Mouse (Mus musculus) right cerebral cortex, postnatal 25 days (tissue): ENCODE measurements around the gene Fam228a.
"Not testable (repeated sequence)": the region's sequence is repeated elsewhere in the genome, so short reads cannot be mapped to it uniquely, and the experiment has no call there.

Experiments
- DNase-seq: peaks from one replicate; pipeline ENCODE4 v3.0.0; 2022

Gene Fam228a

DNA sequence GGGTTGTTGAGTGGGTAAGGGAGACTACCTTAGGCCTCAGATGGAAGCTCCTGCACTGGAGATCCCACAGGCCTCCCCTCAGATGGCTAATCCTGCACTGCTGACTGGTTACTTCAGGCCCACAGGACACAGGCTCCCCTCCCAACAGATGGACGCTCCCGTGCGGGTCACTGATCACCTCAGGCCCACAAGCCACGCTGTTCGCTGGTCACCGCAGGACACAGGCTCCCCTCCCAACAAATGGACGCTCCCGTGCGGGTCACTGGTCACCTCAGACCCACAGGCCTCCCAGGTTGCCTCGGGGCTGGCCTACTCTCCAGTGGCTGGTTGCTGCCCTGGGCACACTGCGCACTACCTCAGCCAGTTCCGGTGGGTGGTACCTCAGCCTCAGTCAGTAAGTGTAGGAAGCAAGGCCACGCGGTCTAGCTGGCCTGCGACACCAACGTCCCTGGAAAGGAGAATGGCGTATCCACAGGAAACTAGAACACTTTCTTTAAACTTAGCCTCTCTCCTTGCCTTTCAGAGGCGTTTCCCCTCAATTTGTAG, at the start of gene Fam228a:
Fam228a (minus strand) TSS at position 400 of the 546 bp plus-strand sequence.
- no peak for DNase-seq

DNA sequence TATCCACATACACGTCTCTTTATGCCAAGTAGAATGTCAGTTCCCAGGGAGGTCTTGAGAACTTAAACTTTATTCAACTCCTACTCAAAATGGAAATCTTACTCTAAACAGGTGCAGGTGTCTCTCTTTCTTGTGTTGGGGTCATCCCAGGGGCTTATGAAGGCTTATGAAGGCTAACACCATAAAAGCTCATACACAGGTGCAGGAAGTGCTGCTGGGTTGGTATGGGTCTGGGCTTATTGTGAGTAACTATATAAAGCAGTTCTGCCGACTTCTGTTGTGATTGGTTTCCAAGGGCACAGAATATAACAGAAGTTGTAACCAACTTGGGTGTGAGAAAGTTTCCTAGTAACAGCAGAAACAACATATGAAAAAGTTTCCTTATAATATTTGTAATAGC, 46.2 kb upstream of the Fam228a start:
- DNase-seq = no peak

DNA sequence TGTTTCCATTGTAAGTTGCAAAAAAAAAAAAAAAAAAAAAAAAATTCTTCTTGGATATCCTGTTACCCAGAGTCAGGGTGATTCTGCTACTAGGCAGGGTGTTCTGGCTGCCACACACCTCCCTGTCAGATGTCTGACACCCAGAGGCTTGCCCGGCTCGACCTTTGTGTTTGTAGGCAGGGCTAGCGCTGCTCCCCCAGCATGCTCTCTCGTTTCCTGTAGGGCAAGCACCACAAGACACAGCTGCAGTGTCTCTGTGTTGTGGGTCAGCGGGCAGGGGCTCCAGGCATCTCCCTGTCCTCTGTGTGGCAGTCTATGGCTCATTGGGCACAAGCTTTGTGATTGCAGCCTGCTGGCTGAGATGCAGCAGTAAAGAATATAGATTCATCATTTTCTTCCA, 45.4 kb upstream of the Fam228a start:
- no peak for DNase-seq

DNA sequence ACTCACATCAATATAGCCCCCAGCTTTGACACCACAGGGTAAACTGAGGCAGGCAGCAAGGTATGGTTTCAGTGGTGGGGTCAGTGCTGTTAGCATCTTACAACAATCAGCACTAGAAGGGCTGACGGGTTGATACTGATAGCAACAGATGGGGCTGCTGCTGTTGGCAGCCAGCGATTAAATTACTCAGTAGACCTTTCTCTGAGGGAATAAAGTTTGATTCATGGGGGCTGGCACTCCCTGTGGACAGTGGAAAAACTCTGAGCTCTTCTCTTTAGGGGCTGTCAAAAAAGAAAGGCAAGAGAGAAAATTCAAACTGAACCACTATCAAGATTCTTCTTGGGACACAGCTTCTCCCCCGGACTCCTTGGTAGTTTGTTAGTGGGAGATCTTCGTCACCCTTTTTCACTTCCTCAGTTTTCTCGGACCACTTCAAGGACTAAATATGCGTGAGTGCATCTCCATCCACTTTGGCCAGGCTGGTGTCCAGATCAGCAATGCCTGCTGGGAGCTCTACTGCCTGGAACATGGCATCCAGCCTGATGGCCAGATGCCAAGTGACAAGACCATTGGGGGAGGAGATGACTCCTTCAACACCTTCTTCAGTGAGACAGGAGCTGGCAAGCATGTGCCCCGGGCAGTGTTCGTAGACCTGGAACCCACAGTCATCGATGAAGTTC, 43.6 kb upstream of the Fam228a start:
- not testable (repeated sequence) for DNase-seq

DNA sequence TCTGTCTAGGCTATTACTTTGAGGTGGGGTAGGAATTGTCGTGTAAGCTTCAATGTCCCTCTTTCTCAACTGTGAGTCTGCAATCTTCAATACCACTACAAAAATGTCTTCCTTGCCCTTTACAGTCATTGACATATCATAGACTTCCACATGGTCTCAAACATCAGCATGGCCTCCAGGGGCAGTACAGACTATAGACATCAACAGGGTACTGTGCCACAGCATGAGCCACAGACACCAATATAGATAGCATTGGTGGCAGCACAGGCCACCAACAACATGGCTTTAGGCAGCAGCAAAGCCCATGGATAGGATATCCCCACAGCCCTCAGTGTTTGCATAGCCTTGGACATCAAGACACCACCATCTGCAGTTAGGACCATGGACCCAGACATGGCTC, 43.0 kb upstream of the Fam228a start:
- no peak for DNase-seq

DNA sequence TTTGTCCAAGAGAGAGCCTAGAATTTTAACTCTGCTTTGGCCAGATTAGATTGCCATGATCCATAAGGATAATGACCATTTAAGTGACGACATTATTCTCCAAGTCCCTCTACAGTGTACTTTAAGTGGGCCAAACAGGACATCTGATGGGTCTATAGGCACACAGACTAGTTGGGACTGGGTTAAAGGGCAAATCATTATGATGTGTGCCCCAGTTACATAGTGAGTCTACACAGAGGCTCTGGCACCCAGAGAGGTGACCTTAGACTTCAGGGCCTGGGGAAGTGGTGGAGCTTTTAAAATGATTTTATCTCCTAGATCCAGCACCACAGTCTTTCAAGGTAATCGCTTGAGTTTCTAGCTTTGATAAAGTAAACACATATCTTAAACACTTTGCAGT, 42.0 kb upstream of the Fam228a start:
- DNase-seq = no peak

DNA sequence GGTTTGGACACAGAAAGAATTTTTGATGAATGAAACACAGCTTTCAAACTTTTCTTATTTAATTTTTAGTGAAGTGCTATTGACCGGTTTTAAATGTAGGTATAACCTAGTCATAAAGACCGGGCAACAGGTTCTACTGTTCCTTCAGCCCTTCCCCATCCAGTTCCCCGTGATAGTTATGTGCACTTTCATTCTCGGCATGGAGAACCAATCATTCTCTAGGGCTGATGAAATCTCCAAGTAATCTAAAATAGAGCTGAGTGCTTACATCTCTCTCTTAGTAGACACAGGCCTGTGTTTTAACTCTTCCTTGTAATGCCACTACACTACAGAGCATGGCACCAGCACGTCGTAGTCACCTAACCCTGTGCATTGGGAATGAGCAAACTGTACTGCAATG, 39.5 kb upstream of the Fam228a start:
- DNase-seq = no peak

DNA sequence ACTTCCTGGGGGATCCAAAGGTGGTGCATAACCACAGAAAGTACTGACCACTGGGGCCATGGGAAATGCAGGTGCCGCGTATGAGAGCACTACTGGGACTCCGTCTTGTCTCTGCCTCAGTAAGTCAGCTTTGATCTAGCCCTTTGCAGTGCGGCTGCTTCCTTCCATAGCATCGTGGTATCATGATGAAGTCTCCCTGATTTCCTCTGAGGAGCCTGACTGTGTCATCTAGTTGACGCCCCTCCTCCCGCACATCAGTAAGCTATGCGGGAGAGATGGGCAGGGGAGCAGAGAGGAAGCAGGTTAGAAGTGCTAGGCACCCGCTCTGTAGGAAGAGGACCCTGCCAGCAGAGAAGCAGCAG, 37.3 kb upstream of the Fam228a start:
- DNase-seq = no peak

DNA sequence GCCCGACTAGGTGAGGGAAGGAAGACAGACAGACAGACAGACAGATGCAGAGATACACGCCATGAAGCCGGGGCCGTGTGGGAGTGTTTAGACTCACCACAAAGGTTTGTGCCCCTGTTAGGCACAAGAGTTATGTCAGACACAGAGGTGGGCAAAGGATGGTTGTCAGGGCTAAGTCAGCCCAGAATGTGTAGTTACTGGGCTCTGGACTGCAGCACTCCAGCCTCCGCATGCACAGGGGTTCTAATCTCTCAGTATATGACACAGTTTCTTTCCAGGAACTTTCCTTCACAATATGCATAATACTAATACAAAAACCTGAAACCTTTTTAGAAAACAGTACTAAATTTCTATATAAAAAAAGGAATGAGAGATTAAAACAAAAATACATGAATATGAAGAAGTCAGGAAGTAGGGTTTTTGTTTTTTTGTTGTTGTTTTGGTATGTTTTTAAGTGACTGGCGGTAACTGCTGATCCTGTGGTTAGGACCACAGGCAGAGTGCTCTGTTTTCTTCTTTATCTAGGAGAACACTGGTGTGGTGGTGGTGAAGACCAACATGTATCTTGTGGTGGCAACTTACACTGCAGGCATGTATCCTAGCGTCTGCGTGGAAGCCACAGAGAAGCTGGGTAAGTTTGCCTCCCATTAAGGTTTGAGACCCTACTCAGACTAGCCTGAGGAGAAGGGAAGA, 36.8 kb upstream of the Fam228a start:
- no peak for DNase-seq

DNA sequence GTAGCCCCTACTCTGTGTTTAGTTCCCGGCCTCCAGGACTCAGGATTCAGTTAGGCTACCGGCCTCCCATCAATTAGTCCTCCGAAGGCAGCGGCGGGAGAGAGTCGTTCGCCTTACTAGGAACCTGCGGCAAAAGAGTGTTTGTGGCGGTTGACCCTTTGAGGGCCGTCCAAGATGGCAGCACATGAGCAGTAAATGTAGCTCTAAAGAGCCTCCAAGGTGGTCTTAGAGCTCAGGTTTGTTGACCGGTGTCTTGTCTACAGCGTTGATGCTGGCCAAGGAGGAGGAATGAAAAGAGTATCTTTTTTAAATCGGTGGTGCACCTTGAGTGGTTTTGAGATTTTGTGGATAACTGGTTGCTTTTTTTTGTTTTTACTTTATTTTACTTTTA, 31.1 kb upstream of the Fam228a start:
- DNase-seq = no peak

DNA sequence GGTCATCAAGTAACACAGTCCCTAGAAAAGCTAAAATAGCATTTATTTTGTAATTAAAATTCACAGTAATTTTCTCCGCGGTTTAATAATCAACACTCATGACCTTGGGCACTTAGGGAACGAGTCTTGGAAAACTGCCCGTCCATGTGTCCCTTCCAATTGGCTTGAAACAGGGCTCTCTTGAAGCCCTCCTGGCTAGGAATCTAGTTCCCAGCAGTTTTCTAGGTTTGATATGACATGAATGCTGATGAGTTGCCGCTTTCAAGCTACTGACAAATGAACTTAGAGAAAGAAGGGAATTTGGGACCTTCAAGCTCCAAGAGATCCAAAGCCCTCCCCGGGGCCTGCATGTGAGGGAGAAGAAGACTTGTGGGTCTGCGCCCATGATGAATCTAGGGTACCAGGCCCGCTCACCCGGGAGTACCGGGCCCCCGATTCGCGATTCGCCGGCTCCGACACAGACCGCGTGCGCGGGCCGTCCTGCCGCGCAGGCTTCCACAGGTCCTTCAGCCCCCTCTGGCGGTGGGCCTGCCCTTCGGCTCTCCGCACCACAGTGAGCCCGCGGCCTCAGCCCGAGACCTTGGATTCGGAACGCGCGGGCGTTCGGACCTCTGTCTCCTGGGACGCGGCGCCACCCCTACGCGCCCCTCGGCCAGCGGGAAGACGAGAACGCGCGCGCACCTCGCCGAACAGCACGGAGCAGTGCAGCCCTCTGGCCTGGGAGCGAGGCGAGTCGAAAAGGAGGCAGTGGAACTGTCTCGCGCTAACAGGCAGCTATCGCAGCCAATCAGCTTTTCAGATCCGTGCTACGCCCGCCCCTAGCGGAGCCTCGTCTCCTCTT, 30.5 kb upstream of the Fam228a start, which contains the start of the genes Pfn4 and Fam228b:
Pfn4 (plus strand) TSS at position 531 of the 841 bp plus-strand sequence.
Fam228b (minus strand) TSS at position 776 of the 841 bp plus-strand sequence.
- peak; percentile 97 for DNase-seq

DNA sequence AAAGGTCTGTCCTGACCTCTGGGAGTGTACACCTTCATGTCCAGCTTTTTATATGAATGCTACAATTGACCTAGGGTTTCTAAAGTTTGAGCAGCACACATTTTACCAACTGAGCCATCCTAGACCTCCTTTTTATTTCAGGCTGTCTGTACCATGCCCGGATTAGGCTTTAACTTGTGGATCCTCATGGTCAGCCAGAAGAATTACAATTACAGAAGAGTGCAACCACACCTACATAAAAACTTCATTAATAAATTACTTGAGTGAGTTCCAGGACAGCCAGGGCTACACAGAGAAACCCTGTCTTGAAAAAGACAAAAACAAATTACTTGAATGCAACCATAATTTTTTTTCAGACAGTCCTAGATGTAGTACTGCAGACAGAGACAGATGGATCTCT, 18.8 kb upstream of the Fam228a start:
- DNase-seq = no peak

DNA sequence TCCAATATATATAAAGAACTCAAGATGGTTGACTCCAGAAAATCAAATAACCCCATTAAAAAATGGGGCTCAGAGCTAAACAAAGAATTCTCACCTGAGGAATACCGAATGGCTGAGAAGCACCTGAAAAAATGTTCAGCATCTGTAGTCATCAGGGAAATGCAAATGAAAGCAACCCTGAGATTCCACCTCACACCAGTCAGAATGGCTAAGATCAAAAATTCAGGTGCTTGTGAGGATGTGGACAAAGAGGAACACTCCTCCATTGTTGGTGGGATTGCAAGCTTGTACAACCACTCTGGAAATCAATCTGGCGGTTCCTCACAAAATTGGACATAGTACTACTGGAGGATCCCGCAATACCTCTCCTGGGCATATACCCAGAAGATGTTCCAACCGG, 16.2 kb upstream of the Fam228a start:
- DNase-seq = not testable (repeated sequence)

DNA sequence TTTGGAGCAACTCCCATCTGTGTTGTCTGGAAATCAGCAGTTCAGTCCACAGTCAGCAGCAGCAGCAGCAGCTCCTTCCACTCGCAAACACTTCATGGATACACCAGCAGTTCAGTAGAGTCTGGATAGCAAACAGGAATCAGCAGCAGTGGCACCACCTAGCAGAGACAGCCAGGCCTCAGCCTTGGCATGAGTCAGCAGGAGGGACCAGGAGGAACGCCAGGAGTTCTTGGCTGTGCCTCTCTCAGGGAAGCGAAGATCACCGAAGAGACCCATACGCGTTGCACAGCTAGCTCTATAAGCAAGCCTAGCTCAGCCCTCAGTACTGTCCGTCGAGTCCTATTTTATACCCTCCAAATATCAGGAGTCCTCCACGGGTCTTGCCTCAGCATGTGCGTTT, 6.3 kb upstream of the Fam228a start:
- DNase-seq = peak; percentile 8

DNA sequence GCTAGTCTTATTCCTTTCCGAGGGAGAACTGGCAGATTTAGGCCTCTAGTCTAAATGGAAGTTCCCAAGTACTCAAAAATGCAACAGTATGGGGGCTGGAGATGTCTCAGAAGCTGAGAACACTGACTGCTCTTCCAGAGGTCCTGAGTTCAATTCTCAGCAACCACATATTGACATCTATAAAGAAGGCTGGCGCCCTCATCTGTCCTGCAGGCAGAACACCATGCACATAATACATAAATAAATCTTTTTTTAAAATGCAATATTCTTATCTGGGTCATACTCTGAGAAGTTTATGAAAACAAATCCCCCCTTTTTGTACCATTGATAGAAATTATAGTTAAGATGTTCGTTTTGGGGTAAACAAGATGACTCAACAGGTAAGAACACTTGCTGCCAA, 4.0 kb upstream of the Fam228a start:
- DNase-seq = no peak

DNA sequence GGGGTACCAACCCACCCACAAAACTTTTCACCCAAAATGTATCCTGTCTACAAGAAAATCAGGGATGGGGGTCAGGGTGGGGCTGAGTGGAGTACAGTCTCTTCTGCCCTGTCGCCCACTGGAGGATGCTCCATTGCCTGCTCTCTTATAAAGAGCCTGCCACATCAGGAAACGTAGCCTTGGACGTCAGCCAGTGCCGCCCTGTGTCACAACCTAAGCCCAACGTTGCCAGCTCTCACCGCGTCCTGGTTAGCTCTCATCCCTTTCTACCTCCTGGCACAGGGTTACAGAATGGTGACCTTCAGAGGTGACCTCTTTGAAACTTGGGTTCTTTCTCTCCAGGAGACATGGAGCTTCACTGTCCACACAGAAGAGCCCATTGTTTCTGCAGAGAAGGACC, 2.6 kb upstream of the Fam228a start:
- no peak for DNase-seq

DNA sequence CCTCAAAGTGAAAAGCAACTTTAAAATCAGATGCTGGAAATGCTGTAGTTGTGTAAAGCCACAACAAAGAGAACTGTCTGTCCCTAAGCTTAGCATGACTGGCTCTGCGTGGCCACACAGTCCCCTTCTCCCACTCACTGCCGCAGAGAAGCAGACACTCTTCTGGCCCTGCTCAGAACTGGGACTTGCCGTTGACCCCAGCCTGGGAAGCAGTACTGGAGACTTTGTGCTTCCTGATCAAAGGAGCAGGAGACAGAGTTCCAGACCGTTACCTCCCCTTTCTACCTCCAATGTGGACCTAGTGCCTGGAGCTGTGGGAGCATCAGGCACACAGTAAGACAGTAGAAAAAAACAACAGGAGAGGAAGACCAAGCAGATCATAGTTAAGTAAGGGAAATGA, 5.9 kb downstream of the Fam228a start:
- DNase-seq = no peak

DNA sequence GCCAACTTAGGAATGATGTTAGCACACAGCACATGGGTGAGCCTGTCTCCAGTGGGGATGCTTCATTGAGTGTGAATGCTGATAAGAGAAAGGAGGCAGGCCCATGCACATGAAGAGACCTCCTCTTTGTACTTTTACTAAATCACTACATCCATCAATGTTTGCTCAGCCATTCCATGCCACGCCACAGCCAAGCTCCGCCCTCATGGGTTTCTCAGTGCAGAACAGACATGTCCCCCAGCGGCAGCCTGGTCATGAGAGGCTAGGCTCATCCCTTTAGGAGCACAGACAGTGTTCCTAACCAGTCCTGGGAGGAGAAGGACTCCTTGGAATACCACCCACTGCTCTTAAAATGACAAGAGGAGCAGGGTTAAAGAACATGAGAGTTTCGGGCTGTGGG, 6.6 kb downstream of the Fam228a start:
- no peak for DNase-seq

DNA sequence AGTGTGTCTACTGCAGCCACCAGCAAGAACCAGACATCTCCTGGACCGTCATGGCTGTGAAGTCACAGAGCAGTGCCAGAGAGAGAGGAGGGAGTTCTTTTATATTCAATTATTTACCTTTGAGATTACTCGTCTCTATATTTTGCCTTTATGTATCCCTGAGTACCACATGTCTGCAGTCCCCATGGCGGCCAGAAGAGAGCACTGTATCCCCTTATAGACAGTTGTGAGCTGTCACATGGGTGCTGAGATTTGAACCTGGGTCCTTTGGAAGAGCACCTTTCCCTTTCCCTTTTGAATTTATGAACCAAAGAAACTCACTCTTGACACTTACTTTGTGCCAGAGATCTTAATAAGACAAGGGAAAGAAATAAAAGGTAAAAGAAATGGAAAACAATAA, 9.1 kb downstream of the Fam228a start:
- DNase-seq = no peak

DNA sequence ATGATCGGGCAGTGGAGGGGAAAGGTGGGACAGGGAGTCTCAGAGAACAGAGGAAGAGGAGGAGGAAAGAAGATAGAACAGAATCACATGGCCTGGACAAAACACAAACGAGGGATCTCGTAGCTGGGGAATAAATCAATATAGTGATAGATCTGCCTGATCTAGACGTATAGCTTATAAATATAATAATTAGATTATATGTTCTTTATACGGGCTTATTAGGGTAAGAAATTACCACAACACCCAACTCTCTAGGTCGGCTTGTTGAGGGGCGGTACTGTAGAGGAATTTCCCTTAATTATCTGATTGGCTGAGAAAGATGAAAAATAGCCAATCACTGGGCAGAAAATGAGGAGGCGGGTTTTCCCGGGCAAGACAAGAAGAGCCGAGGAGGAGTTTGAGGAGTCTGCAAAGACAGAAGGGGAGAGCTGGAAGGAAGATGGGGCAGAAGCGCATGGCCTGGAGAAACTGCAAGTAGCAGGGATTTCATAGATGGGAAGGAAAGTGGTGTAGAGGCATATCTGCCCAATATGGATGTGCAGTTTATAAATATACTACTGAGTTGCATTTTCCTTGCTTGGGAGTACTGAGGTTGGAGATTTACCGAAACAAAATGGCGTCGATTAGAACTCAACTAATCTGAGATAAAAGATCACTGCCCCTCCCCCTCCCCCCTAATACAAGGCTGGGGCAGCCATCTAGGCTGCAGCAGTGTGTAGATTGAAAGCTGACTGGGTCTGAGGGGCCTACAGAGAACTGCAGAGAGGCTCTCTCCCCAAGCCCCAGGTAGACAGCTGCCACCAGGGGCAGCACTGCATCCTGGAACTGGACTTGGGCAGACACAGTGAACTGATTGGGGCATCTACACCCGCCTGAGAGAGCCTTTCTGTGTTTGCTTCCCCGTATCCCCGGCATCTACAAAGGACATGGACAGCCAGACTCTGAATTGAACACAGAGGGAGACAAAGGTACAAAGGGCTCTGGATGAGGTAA, 18.2 kb downstream of the Fam228a start:
- DNase-seq = no peak

DNA sequence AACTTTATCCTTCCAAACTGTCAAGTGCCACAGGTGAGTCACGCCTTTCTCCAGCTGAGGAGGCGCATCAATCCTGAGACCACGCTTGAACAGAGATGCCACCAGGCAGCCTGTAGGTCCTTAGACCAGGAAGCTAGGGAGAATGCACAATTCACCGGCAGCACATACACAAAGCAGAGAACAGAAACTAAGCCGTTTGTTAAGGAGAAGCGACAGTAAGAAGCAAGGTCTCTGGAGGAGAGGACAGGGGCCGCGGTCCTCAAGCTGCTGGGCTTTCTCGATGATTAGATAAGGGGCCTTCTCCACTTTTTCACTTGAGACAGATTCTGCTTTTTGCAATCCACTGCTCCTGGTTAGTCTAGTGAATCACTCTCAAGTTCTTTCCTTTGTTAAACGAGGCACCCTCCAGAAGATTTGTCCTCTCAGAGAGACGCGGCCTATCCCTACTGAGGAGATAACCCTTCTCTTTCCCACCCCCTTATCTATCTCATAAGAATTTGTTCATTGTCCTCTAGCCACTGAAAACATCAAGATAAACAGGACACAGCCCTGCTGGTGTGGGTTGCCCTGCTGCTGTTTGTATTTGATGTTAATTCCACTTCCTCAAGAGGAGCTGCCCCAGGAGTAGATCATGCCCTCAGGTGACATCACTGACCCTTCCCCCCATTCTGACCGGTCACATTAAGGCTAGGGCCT, 19.0 kb downstream of the Fam228a start:
- no peak for DNase-seq

DNA sequence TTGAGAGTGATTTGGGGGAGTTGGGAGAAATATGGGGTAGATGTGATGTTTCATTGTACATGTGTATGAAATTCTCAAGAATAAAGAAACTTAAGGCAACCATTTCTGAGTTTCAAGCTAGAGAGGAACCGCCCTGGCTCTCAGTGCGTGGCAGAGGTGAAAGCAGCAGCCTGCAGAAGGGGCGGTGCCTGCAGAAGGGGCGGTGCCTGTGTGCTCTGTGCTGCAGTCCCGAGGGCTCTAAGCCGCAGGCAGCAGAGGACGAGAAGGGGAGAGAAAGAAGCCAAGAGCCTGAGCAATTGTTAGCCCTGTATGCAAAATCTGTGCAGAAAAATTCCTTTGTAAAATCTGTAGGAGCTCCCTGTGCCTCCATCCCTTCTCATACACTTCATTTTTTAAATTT, 20.8 kb downstream of the Fam228a start:
- no peak for DNase-seq
